Mouse (Mus musculus) A20 (cell line): ENCODE data around the gene Gm13279.
"Not testable (repeated sequence)": the region's sequence is repeated elsewhere in the genome, so short reads cannot be mapped to it uniquely, and the experiment has no call there.

Experiments
- DNase-seq: peaks from one replicate; pipeline ENCODE4 v3.0.0-alpha.2; 2011; ENCODE audit warnings: low read depth, low spot score

The Gm13279 gene

DNA sequence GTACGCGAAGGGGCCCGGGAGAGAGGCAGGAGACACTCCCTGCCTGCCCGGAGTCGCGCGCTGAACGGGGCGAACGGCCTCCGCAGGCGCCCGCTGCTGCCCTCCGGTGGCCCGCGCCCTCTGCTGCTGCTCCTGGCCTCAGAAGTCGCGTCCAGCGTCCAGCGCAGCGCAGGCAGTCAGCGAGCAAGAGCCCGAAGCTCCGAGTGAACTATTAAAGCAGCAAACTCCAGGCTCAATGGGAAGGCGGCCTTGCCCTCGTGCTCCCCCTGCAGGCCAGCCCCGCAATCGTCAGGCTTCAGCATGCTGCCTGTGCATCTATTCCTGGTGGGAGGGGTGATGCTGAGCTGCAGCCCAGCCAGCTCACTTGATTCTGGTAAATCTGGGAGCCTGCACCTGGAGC lies at the start of gene Gm13279:
Gene Gm13279, plus strand, starts transcription at position 301 of the 400 bp plus-strand sequence.
- DNase-seq, result not testable (repeated sequence)

DNA sequence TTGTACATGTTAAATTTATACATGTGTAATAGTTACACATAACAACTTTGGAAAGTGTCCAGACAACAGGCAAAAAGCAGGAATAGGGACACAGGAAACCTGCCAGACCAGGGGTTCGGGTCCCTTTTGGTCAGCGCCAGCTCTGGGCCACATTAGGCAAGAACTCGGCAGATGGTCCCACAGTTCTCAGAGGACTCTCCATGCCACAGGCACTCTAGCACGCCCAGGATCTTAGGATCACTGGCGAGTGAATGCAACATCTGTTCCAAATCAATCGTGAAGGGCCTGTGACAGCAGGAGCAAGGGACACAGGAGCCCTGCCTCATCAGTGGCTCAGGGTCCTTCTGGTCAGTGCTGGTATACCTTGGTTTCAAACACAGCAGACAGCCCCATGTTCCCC lies 47.3 kb upstream of the Gm13279 start:
- DNase-seq, result no peak

DNA sequence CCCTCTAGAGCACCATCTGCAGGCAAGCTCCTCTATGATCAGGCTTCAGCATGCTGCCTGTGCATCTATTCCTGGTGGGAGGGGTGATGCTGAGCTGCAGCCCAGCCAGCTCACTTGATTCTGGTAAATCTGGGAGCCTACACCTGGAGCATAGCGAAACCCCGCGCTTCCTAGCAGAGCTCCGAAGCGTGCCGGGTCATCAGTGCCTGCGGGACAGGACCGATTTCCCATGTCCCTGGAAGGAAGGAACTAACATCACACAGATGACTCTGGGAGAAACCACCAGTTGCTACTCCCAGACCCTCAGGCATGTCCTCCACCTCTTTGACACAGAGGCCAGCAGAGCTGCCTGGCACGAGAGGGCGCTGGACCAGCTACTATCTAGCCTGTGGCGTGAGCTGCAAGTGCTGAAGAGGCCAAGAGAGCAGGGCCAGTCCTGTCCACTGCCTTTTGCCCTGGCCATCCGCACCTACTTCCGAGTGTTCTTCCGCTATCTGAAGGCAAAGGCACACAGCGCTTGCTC lies 42.3 kb upstream of the Gm13279 start, which contains the start of gene Gm13271:
Gene Gm13271, plus strand, starts transcription at position 51 of the 523 bp plus-strand sequence.
- not testable (repeated sequence) for DNase-seq

DNA sequence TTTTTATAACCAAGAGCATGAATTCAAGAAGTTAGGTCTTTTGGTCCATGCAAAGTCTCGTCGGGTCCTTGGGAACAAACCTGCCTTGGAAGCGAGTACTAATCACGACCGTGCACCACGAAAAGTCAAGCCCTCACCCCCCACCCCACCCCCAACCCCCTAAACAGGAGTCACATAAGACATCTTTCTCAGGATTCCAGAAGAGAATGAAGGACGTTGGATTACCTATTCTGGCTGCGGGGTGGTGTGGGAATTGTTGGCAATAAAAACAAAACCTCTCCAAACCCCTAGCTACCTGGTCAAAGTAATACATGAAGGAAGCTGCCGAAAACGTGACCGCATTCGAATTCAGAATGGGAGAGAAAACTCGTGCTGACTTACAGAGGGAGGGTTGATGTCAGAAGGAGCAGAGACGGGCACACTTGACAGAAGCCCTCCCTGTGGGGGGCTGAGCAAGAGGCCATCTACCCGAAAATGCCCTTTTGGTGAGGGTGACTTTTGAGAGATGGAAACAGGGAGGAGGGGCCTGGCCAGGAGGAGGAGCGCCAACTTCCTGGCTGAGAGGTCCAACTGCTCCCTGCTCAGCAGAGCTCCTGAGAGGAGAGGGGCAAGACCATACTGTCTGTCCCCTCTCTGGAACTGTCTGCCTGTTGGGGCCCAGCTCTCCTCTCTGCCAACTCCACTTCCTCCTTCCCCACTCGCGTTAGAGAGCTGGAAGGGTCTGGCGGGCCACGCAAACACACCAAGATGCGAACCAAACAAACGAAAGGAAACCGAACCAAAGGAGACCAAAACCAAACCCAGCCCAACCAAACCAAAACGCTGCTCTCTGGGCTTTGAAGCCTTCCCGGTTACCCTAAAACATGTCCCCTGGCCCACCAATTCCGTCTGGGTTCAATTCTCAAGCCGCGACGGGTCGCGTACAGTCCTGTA lies 40.4 kb upstream of the Gm13279 start:
- DNase-seq, result peak; percentile 2

DNA sequence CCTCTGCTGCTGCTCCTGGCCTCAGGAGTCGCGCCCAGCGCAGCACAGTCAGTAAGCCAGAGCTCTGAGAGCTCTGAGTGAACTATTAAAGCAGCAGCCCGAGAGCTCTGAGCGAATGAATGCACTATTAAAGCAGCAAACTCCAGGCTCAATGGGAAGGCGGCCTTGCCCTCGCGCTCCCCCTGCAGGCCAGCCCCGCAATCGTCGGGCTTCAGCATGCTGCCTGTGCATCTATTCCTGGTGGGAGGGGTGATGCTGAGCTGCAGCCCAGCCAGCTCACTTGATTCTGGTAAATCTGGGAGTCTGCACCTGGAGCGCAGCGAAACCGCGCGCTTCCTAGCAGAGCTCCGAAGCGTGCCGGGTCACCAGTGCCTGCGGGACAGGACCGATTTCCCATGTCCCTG lies 39.6 kb upstream of the Gm13279 start:
- DNase-seq, result not testable (repeated sequence)

DNA sequence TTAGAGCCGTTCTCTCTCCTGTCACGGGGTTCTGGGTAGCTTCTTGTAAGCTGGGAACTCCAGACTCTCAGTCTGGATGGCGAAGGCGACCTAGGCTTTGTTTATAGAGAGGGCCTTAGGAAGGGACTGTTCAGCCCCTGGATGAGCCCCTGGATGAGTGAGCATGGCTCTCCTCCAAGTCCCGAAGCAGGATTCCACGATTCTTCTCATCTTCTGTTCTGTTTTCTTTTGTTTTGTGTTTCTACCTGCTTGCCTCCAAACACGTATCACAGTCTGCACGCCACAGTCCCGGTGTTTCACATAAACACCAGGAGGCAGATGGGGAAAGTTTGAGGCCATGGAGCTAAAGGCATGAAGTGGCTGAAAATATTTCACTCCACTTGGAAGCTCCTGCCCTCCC lies 38.4 kb upstream of the Gm13279 start:
- not testable (repeated sequence) for DNase-seq

DNA sequence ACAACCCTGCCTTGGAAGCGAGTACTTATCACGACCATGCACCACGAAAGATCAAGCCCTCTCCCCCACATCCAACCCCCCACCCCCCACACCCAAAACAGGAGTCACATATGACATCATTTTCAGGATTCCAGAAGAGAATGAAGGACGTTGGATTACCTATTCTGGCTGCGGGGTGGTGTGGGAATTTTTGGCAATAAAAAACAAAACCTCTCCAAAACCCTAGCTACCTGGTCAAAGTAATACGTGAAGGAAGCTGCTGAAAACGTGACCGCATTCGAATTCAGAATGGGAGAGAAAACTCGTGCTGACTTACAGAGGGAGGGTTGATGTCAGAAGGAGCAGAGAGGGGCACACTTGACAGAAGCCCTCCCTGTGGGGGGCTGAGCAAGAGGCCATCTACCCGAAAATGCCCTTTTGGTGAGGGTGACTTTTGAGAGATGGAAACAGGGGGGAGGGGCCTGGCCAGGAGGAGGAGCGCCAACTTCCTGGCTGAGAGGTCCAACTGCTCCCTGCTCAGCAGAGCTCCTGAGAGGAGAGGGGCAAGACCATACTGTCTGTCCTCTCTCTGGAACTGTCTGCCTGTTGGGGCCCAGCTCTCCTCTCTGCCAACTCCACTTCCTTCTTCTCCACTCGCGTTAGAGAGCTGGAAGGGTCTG lies 37.5 kb upstream of the Gm13279 start, which contains the start of gene Gm13283:
Gene Gm13283, plus strand, starts transcription at position 510 of the 659 bp plus-strand sequence.
- peak; percentile 4 for DNase-seq

DNA sequence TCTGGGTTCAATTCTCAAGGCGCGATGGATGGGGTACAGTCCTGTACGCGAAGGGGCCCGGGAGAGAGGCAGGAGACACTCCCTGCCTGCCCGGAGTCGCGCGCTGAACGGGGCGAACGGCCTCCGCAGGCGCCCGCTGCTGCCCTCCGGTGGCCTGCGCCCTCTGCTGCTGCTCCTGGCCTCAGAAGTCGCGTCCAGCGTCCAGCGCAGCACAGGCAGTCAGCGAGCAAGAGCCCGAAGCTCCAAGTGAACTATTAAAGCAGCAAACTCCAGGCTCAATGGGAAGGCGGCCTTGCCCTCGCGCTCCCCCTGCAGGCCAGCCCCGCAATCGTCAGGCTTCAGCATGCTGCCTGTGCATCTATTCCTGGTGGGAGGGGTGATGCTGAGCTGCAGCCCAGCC lies 36.8 kb upstream of the Gm13279 start:
- DNase-seq, result not testable (repeated sequence)

DNA sequence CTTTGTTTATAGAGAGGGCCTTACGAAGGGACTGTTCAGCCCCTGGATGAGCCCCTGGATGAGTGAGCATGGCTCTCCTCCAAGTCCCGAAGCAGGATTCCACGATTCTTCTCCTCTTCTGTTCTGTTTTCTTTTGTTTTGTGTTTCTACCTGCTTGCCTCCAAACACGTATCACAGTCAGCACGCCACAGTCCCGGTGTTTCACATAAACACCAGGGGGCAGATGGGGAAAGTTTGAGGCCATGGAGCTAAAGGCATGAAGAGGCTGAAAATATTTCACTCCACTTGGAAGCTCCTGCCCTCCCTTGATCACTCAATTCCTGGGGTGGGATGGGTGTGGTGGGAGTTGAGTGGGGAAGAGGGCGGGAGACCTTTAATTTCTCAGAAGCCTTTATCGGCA lies 35.4 kb upstream of the Gm13279 start:
- DNase-seq, result not testable (repeated sequence)

DNA sequence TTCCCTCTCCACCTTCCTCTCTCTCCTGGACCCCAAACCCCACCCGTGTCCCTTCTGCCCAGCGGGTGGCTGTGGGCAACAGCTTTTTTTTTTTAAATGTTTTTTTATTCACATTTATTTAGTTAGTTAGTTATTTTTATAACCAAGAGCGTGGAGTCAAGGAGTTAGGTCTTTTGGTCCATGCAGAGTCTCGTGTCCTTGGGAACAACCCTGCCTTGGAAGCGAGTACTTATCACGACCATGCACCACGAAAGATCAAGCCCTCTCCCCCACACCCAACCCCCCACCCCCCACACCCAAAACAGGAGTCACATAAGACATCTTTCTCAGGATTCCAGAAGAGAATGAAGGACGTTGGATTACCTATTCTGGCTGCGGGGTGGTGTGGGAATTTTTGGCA lies 34.9 kb upstream of the Gm13279 start:
- not testable (repeated sequence) for DNase-seq

DNA sequence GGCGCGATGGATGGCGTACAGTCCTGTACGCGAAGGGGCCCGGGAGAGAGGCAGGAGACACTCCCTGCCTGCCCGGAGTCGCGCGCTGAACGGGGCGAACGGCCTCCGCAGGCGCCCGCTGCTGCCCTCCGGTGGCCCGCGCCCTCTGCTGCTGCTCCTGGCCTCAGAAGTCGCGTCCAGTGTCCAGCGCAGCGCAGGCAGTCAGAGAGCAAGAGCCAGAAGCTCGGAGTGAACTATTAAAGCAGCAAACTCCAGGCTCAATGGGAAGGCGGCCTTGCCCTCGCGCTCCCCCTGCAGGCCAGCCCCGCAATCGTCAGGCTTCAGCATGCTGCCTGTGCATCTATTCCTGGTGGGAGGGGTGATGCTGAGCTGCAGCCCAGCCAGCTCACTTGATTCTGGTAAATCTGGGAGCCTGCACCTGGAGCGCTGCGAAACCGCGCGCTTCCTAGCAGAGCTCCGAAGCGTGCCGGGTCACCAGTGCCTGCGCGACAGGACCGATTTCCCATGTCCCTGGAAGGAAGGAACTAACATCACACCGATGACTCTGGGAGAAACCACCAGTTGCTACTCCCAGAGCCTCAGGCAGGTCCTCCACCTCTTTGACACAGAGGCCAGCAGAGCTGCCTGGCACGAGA lies 33.7 kb upstream of the Gm13279 start:
- DNase-seq, result peak; percentile 1

DNA sequence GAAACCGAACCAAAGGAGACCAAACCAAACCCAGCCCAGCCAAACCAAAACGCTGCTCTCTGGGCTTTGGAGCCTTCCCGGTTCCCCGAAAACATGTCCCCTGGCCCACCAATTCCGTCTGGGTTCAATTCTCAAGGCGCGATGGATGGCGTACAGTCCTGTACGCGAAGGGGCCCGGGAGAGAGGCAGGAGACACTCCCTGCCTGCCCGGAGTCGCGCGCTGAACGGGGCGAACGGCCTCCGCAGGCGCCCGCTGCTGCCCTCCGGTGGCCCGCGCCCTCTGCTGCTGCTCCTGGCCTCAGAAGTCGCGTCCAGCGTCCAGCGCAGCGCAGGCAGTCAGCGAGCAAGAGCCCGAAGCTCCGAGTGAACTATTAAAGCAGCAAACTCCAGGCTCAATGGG lies 23.7 kb upstream of the Gm13279 start, which contains the start of gene Gm13290:
Gene Gm13290, plus strand, starts transcription at position 301 of the 400 bp plus-strand sequence.
- DNase-seq, result not testable (repeated sequence)

DNA sequence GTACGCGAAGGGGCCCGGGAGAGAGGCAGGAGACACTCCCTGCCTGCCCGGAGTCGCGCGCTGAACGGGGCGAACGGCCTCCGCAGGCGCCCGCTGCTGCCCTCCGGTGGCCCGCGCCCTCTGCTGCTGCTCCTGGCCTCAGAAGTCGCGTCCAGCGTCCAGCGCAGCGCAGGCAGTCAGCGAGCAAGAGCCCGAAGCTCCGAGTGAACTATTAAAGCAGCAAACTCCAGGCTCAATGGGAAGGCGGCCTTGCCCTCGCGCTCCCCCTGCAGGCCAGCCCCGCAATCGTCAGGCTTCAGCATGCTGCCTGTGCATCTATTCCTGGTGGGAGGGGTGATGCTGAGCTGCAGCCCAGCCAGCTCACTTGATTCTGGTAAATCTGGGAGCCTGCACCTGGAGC lies 20.6 kb upstream of the Gm13279 start, which contains the start of gene Gm13289:
Gene Gm13289, plus strand, starts transcription at position 301 of the 400 bp plus-strand sequence.
- DNase-seq, result not testable (repeated sequence)

DNA sequence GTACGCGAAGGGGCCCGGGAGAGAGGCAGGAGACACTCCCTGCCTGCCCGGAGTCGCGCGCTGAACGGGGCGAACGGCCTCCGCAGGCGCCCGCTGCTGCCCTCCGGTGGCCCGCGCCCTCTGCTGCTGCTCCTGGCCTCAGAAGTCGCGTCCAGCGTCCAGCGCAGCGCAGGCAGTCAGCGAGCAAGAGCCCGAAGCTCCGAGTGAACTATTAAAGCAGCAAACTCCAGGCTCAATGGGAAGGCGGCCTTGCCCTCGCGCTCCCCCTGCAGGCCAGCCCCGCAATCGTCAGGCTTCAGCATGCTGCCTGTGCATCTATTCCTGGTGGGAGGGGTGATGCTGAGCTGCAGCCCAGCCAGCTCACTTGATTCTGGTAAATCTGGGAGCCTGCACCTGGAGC lies 17.6 kb upstream of the Gm13279 start, which contains the start of gene Gm13272:
Gene Gm13272, plus strand, starts transcription at position 301 of the 400 bp plus-strand sequence.
- DNase-seq, result not testable (repeated sequence)

DNA sequence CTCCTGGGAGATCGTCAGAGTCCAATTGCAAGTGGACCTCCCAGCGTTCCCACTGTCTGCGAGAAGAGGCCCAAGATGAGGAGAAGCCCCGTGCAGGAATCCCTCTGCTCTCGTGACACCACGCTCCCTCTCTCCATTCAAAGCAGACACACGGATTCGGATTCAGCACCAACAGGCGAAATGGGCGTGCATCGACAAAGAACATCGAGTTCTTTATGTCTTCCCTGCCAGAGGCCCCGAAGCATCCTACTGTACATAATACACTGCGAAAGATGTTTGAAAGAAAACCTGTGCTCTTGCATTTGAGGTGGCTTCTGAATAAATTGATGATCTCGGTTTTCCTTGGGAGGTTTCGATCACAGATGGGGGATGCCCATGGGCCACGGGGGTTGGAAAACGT lies 16.9 kb upstream of the Gm13279 start:
- DNase-seq, result not testable (repeated sequence)

DNA sequence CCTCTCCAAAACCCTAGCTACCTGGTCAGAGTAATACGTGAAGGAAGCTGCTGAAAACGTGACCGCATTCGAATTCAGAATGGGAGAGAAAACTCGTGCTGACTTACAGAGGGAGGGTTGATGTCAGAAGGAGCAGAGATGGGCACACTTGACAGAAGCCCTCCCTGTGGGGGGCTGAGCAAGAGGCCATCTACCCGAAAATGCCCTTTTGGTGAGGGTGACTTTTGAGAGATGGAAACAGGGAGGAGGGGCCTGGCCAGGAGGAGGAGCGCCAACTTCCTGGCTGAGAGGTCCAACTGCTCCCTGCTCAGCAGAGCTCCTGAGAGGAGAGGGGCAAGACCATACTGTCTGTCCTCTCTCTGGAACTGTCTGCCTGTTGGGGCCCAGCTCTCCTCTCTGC lies 15.4 kb upstream of the Gm13279 start, which contains the start of gene Ifnz:
Gene Ifnz, plus strand, starts transcription at position 301 of the 400 bp plus-strand sequence.
- not testable (repeated sequence) for DNase-seq

DNA sequence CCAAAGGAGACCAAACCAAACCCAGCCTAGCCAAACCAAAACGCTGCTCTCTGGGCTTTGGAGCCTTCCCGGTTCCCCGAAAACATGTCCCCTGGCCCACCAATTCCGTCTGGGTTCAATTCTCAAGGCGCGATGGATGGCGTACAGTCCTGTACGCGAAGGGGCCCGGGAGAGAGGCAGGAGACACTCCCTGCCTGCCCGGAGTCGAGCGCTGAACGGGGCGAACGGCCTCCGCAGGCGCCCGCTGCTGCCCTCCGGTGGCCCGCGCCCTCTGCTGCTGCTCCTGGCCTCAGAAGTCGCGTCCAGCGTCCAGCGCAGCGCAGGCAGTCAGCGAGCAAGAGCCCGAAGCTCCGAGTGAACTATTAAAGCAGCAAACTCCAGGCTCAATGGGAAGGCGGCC lies 14.9 kb upstream of the Gm13279 start:
- DNase-seq, result not testable (repeated sequence)

DNA sequence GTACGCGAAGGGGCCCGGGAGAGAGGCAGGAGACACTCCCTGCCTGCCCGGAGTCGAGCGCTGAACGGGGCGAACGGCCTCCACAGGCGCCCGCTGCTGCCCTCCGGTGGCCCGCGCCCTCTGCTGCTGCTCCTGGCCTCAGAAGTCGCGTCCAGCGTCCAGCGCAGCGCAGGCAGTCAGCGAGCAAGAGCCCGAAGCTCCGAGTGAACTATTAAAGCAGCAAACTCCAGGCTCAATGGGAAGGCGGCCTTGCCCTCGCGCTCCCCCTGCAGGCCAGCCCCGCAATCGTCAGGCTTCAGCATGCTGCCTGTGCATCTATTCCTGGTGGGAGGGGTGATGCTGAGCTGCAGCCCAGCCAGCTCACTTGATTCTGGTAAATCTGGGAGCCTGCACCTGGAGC lies 11.8 kb upstream of the Gm13279 start, which contains the start of gene Gm13276:
Gene Gm13276, plus strand, starts transcription at position 301 of the 400 bp plus-strand sequence.
- not testable (repeated sequence) for DNase-seq

DNA sequence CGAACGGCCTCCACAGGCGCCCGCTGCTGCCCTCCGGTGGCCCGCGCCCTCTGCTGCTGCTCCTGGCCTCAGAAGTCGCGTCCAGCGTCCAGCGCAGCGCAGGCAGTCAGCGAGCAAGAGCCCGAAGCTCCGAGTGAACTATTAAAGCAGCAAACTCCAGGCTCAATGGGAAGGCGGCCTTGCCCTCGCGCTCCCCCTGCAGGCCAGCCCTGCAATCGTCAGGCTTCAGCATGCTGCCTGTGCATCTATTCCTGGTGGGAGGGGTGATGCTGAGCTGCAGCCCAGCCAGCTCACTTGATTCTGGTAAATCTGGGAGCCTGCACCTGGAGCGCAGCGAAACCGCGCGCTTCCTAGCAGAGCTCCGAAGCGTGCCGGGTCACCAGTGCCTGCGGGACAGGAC lies 8.8 kb upstream of the Gm13279 start, which contains the start of gene Gm13277:
Gene Gm13277, plus strand, starts transcription at position 231 of the 400 bp plus-strand sequence.
- DNase-seq, result not testable (repeated sequence)

DNA sequence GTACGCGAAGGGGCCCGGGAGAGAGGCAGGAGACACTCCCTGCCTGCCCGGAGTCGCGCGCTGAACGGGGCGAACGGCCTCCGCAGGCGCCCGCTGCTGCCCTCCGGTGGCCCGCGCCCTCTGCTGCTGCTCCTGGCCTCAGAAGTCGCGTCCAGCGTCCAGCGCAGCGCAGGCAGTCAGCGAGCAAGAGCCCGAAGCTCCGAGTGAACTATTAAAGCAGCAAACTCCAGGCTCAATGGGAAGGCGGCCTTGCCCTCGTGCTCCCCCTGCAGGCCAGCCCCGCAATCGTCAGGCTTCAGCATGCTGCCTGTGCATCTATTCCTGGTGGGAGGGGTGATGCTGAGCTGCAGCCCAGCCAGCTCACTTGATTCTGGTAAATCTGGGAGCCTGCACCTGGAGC lies 5.9 kb upstream of the Gm13279 start, which contains the start of gene Gm13278:
Gene Gm13278, plus strand, starts transcription at position 301 of the 400 bp plus-strand sequence.
- not testable (repeated sequence) for DNase-seq
